Mouse (Mus musculus) lung, adult 2 months (tissue): ENCODE data around the gene Arv1. TPM values are rescaled to one million over a fixed set of nuclear protein-coding genes. Genes with fewer than 3 reads are reported as not detected.

ENCODE experiments used
- DNase-seq: peaks from one replicate; pipeline ENCODE4 v3.0.0; 2022
- H3K4me1 ChIP-seq: fragments of 200-500 bp; 2 replicates; pipeline ENCODE4 v1.6.1; 2011; ENCODE audit warnings: low read length; ENCODE audit not compliant: control insufficient read depth, insufficient read depth
- H3K4me3 ChIP-seq: fragments of 200-500 bp; replicated peaks from 2 replicates; pipeline ENCODE3; 2011; ENCODE audit warnings: low read depth, mild to moderate bottlenecking, control low read depth, low read length; ENCODE audit errors: extremely low read depth
- CTCF ChIP-seq: fragments of 200-500 bp; IDR thresholded peaks from 2 replicates; pipeline ENCODE4 v1.5.1; 2011; ENCODE audit warnings: mild to moderate bottlenecking, low read length, control low read depth; ENCODE audit not compliant: insufficient read depth
- POLR2A ChIP-seq: fragments of 200-500 bp; IDR thresholded peaks from 2 replicates; pipeline ENCODE4 v1.6.1; 2011; ENCODE audit warnings: low read depth, mild to moderate bottlenecking, control low read depth, low read length, borderline replicate concordance; ENCODE audit errors: extremely low read depth
- WGBS: fragments of 180-500 bp; shearing (Covaris S2); methylation state at CpG from one replicate; pipeline ENCODE4 v1.1.7; 2018; 5-methylcytosine and 5-hydroxymethylcytosine counted together
- polyA plus RNA-seq: library from polyadenylated mRNA; depleted of rRNA; stranded (reverse); fragments of >200 nt; gene quantifications from 2 replicates; pipeline ENCODE4 v1.2.3, GENCODE M21; 2012; rRNA removed

The Arv1 gene
- 15.6 and 15.9 TPM in 2 replicates for polyA plus RNA-seq

DNA sequence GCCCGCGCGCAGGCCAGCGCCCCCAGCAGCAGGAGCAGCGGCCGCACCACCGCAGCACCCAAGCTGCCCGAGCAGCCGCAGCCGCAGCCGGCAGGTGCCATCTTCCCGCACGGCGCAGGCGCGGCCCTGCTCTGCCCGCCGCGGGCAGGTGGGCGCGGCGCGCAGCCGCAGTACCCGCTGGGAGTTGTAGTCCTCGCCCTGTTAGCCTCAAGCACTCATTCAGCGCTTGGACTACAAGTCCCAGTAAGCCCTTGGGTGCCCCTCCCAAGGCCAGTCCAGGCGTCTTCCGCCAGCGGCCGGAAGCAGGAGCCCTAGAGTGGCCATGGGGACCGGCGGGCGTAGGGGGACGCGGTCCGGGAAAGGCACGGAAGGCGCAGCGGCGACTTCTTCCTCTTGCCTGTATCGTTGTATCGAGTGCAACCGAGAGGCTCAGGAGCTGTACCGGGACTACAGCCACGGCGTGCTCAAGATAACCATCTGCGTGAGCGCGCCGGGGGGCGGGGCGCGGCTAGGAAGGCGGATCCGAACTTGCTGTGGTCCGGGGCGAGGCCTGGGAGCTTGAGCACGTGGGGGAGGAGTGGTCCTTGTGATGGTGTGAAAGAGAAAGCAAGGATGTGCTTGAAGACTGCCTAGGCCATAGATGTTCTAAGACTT, at the start of gene Arv1, which contains the start of gene Ttc13:
Gene Arv1 (plus strand): TSS at position 278 of the 654 bp plus-strand sequence.
Gene Ttc13 (minus strand): TSS at position 122 of the 654 bp plus-strand sequence.
- DNase-seq, result peak; percentile 93
- under 1% methylated on average over 59 of the region's 59 CpGs for WGBS
- peak within 1 kb of the TSS; percentile 99 for H3K4me3 ChIP-seq
- H3K4me1 ChIP-seq, result peaks cover 5% of the 10 kb centered on the region; the same call in 1 of the 2 replicates
- peak; percentile 58 for TF ChIP-seq POLR2A
- no peak for TF ChIP-seq CTCF

DNA sequence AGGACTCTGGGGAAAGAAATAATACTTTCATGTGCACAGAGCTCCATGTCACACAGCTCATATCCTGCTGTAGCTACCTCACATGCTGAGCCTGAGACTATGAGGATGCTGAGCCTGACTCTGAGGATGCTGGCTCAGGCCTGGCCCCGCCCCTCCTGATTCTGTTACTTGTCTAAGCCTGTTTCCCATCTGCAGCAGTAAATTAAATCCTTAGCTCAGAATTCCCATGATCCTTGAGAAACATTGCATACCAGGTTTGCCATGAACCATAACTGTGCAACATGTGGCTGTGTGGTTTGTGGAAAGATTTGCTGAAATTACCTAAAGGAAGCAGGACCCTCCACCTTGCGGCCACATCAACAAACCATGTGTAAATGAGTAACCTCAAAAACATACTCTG, 49.6 kb upstream of the Arv1 start:
- H3K4me1 ChIP-seq, result no peaks in the 10 kb centered on the region
- no peak overlapping the region for H3K4me3 ChIP-seq
- WGBS, result 95% methylated on average over 2 of the region's 2 CpGs
- no peak for DNase-seq
- TF ChIP-seq POLR2A (no peak), CTCF (no peak)

- 94% methylated on average over 4 of the region's 4 CpGs for WGBS
- no peak for DNase-seq
Measured at GRCm38 (mm10) chr8:124676661-124677060, 45.3 kb upstream of the Arv1 start.

GRCm38 (mm10) chr8:124677078-124677477, 44.9 kb upstream of the Arv1 start:
- TF ChIP-seq POLR2A (no peak), CTCF (no peak)
- Histone ChIP-seq H3K4me1 (peaks cover 4% of the 10 kb centered on the region; the same call in 1 of the 2 replicates), H3K4me3 (no peak overlapping the region)
- WGBS, result 93% methylated on average over 7 of the region's 7 CpGs
- no peak for DNase-seq

More at GRCm38 (mm10) chr8:124676661-124677060, 45.3 kb upstream of the Arv1 start:
- no peak overlapping the region for H3K4me3 ChIP-seq
- peaks cover 4% of the 10 kb centered on the region; the same call in 1 of the 2 replicates for H3K4me1 ChIP-seq
- TF ChIP-seq CTCF, result no peak
- TF ChIP-seq POLR2A, result no peak

DNA sequence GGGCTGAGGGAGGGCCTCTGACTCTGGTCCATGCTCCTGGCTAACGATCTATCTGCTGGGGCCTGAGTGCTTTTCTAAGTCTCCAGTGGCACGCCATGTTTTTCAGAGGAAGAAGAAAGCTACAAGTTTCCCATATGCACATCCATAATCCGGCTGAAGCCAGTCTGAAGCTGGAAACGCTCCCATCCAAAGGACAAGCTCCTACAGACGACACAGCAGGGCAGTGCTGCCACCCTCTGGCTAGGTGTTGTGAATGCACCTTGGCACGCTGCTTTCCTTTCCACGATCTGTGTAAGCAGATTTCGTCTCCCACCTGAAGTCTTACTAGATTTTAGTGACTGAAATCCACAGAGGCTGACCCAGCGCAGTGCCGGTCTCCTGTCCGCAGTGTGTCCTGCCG, 44.5 kb upstream of the Arv1 start:
- Histone ChIP-seq H3K4me1 (peaks cover 4% of the 10 kb centered on the region; the same call in 1 of the 2 replicates), H3K4me3 (no peak overlapping the region)
- TF ChIP-seq CTCF (peak; percentile 99), POLR2A (no peak)
- WGBS, result 43% methylated on average over 12 of the region's 12 CpGs
- DNase-seq, result peak; percentile 74

DNA sequence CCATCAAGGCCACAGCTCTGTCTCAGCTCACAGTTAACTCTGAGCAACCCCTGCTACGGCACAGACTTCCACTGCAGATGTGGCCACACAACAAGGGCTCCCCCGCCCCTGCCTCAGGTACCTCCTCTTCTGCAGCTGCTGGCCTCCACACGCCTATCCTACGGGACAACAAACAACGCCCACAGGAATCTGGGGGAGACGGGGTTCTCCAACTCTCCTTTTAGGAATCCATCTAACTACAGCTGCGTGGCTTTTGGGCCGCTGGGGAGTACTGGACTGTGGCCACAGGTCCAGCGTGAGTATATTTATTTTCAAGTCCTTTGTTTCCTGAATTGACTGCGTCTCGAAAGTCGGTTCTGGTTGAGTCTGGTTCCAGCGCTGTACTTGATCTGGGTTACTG, 43.7 kb upstream of the Arv1 start:
- TF ChIP-seq CTCF, result no peak
- WGBS, result 91% methylated on average over 13 of the region's 13 CpGs
- no peak for DNase-seq

DNA sequence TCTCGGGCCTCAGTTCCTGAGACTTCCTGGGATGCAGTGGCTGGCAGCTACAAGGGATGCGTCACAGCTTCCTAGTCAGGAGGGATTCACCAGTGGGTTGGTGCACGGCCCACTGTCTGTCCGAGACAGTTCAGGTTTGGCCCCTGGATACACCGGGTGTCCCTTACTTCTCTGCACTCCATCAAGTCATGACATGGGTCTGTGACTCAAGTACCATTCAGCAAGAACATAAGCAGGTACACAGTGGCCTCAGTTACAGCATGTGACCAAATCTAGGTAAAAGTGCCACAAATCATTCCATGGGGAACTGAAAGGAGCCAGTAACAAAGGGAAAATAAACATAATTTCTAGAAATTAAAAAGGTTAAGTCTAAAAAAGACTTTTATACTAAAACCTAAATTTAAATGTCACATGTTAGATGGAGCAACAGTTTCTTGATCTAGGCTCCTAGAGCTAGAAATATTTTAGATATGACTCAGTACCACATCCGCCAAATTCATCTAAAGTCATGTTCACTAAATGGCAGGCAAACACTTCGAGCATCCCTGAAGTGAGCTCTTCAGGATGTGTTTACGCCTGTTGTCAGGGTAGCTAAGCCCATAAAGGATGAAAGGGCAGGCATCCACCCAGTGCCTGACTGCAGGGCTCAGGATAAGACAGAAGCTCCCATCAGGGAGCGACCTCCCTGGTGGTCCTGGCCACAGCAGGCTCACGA, 40.7 kb upstream of the Arv1 start:
- peaks cover 4% of the 10 kb centered on the region; the same call in 1 of the 2 replicates for H3K4me1 ChIP-seq
- TF ChIP-seq POLR2A (no peak), CTCF (no peak)
- 75% methylated on average over 10 of the region's 10 CpGs for WGBS
- DNase-seq, result peak; percentile 60
- H3K4me3 ChIP-seq, result no peak overlapping the region

More for the DNA sequence above, 43.7 kb upstream of the Arv1 start:
- Histone ChIP-seq H3K4me3 (no peak overlapping the region), H3K4me1 (peaks cover 4% of the 10 kb centered on the region; the same call in 1 of the 2 replicates)

GRCm38 (mm10) chr8:124681792-124682157, 40.2 kb upstream of the Arv1 start:
- 64% methylated on average over 10 of the region's 10 CpGs for WGBS
- TF ChIP-seq CTCF (0 out of 2 replicates have a peak, but pooled peaks have one; percentile 14), POLR2A (no peak)
- H3K4me1 ChIP-seq, result peaks cover 4% of the 10 kb centered on the region; the same call in 1 of the 2 replicates
- H3K4me3 ChIP-seq, result no peak overlapping the region
- DNase-seq, result peak; percentile 54

- 81% methylated on average over 10 of the region's 10 CpGs for WGBS
Measured at GRCm38 (mm10) chr8:124682218-124682617, 39.7 kb upstream of the Arv1 start.

GRCm38 (mm10) chr8:124688899-124689298, 33.0 kb upstream of the Arv1 start:
- 75% methylated on average over 13 of the region's 13 CpGs for WGBS
- no peak for DNase-seq
- TF ChIP-seq POLR2A (no peak), CTCF (no peak)
- Histone ChIP-seq H3K4me1 (no peaks in the 10 kb centered on the region), H3K4me3 (no peak overlapping the region)

More at GRCm38 (mm10) chr8:124682218-124682617, 39.7 kb upstream of the Arv1 start:
- DNase-seq, result no peak
- H3K4me1 ChIP-seq, result peaks cover 4% of the 10 kb centered on the region; the same call in 1 of the 2 replicates
- H3K4me3 ChIP-seq, result no peak overlapping the region
- TF ChIP-seq CTCF, result no peak
- TF ChIP-seq POLR2A, result no peak

DNA sequence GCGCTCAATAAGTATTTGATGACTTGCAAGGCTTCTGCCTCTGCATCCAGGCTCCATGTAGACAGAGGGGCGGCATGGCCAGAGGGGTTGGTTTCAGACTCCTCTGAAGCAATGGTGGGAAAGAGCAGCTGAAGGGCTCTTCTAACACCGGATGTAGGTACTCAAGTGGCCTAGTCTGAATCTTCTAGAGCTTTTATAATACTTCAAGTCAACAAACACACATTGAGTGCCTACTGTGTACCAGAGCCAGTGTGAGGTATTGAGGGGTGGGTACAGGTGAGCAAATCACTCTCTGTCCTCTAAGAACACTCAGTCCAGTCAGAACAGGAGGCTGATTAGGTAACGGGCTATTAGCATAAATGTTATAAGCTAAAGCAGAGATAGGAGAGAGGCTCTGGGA, 30.2 kb upstream of the Arv1 start:
- no peak for TF ChIP-seq POLR2A
- no peak for TF ChIP-seq CTCF
- H3K4me3 ChIP-seq, result no peak overlapping the region
- WGBS, result 82% methylated on average over 4 of the region's 4 CpGs
- peak; percentile 31 for DNase-seq
- no peaks in the 10 kb centered on the region for H3K4me1 ChIP-seq
